Mouse (Mus musculus): Measurements from ENCODE around the gene Clec12a.

DNA sequence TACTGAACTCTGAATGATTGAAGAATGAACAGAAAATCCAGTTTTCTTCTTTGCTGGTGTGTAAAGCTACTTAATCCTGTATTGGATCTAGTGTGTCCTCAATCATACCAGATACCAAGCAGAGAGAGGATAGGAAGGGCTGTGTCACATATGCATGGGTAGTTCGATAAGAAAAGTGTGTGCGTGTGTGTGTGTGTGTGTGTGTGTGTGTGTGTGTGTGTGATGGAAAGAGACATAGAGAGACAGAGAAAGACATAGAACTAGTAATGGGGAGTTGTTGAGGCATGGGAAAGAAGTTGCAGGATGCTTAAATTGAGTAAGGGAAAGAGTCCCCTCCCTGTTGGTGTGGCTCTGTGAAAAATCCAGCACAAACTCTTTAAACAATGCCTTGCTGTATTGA is 43.3 kb downstream of the Clec12a start, which contains the start of gene Clec12b:
- no peak for TF ChIP-seq CTCF (IDR thresholded peaks at IDR 0.05; ENCODE audit: low read depth, low read length)
- TF ChIP-seq GATA1 (IDR thresholded peaks at IDR 0.05; ENCODE audit: borderline replicate concordance, low read length) = no peak
- TF ChIP-seq POLR2AphosphoS5 (IDR thresholded peaks at IDR 0.05; ENCODE audit: insufficient replicate concordance, low read depth, low read length) = no peak
